Mouse (Mus musculus): ENCODE data around the gene Gm3618.
"Not testable (repeated sequence)": the region's sequence is repeated elsewhere in the genome, so short reads cannot be mapped to it uniquely, and the experiment has no call there.

Gene Gm3618

GRCm38 (mm10) chr14:6343578-6343977 lies at the start of gene Gm3618:
TSS of gene Gm3618 (minus strand) at chr14:6343678.
- DNase-seq (ENCODE audit: low spot score) = not testable (repeated sequence)

- DNase-seq (ENCODE audit: low spot score) = not testable (repeated sequence)
Observed at GRCm38 (mm10) chr14:6390219-6390618, 46.7 kb upstream of the Gm3618 start, which contains the start of gene Gm16440. TSS of gene Gm16440 (minus strand) at chr14:6390319.

GRCm38 (mm10) chr14:6304743-6305142 lies 38.7 kb downstream of the Gm3618 start, which contains the start of gene Gm21103:
TSS of gene Gm21103 (minus strand) at chr14:6304843.
- not testable (repeated sequence) for DNase-seq (ENCODE audit: low spot score)

GRCm38 (mm10) chr14:6286931-6287715 lies 56.4 kb downstream of the Gm3618 start, which contains the start of gene Gm3411:
TSS of gene Gm3411 (minus strand) at chr14:6287250.
- DNase-seq (ENCODE audit: low spot score) = peak; percentile 2

All from ovary, adult 18-20 months (tissue).